Mouse (Mus musculus) liver, adult 2 months (tissue): ENCODE results near the gene Acbd3. TPM values are rescaled to one million over a fixed set of nuclear protein-coding genes. Genes with fewer than 3 reads are reported as not detected.

Experiments used
- DNase-seq: peaks from one replicate; pipeline ENCODE4 v3.0.0-alpha.2; 2011; ENCODE audit warnings: low read depth, low spot score; ENCODE audit errors: extremely low read depth
- H3K27ac ChIP-seq: fragments of 200-500 bp; replicated peaks from 2 replicates; pipeline ENCODE4 v1.5.1; 2012; ENCODE audit warnings: low read depth, mild to moderate bottlenecking, control low read depth, inconsistent platforms, low read length; ENCODE audit not compliant: insufficient read depth
- H3K27me3 ChIP-seq: fragments of 200-500 bp; 2 replicates; pipeline ENCODE4 v1.6.1; 2012; ENCODE audit warnings: mild to moderate bottlenecking, moderate library complexity, low read length, inconsistent platforms; ENCODE audit not compliant: control insufficient read depth, insufficient read depth
- H3K36me3 ChIP-seq: fragments of 200-500 bp; 2 replicates; pipeline ENCODE4 v1.6.1; 2012; ENCODE audit warnings: low read length, inconsistent platforms; ENCODE audit not compliant: control insufficient read depth, insufficient read depth
- H3K4me1 ChIP-seq: fragments of 200-500 bp; 2 replicates; pipeline ENCODE4 v1.6.1; 2011; ENCODE audit warnings: low read length; ENCODE audit not compliant: control insufficient read depth, insufficient read depth
- H3K4me3 ChIP-seq: fragments of 200-500 bp; 2 replicates; pipeline ENCODE4 v1.5.1; 2011; ENCODE audit warnings: low read depth, mild to moderate bottlenecking, control low read depth, low read length, moderate library complexity; ENCODE audit not compliant: insufficient read depth
- H3K79me2 ChIP-seq: fragments of 200-500 bp; 2 replicates; pipeline ENCODE4 v1.6.1; 2012; ENCODE audit warnings: inconsistent platforms, mild to moderate bottlenecking, low read length, moderate library complexity; ENCODE audit not compliant: control insufficient read depth, insufficient read depth
- H3K9ac ChIP-seq: fragments of 200-500 bp; 2 replicates; pipeline ENCODE4 v1.6.1; 2012; ENCODE audit warnings: low read depth, mild to moderate bottlenecking, control low read depth, inconsistent platforms, low read length
- CTCF ChIP-seq: fragments of 200-500 bp; IDR thresholded peaks from 2 replicates; pipeline ENCODE4 v1.5.1; 2011; ENCODE audit warnings: low read depth, low read length, control low read depth
- POLR2A ChIP-seq: fragments of 200-500 bp; IDR thresholded peaks from 2 replicates; pipeline ENCODE4 v1.6.1; 2011; ENCODE audit warnings: low read length, control low read depth; ENCODE audit not compliant: insufficient read depth; ENCODE audit errors: extremely low read depth
- WGBS: fragments of 180-500 bp; shearing (Covaris S2); methylation state at CpG from one replicate; pipeline ENCODE4 v1.1.7; 2018; 5-methylcytosine and 5-hydroxymethylcytosine counted together
- polyA plus RNA-seq: library from polyadenylated mRNA; depleted of rRNA; stranded (reverse); fragments of >200 nt; gene quantifications from 2 replicates; pipeline ENCODE4 v1.2.3, GENCODE M21; 2012
- total RNA-seq: library from RNA; depleted of rRNA; stranded (reverse); fragments of >200 nt; gene quantifications from 2 replicates; pipeline ENCODE4 v1.2.3, GENCODE M21; 2014

Acbd3 gene
- total and polyA plus RNA-seq, 2 experiments: 6.3 to 13.1 TPM

DNA sequence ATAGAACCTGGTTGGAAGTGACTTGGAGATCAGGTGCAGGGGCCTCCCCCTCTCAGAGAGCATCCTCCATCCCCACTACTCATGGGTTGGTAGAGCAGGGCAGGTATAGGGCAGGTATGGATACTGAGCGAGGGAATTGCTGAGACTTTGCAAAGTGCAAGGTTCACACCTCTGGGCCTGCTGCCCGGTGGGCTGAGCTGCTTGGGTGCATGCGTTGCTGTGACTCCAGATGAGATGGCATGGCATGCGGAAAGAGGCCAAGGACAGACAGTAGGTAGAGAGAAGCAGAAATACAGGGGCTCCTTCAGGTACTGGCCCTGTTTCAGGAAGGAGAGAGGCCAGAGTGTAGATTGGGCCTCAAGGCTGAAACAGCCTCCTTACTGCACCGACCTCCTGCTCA is 55.4 kb downstream of the Acbd3 start:
- Histone ChIP-seq H3K27me3 (no peaks in the 10 kb centered on the region), H3K36me3 (no peaks in the 10 kb centered on the region), H3K4me1 (no peaks in the 10 kb centered on the region; the same call in 1 of the 2 replicates), H3K79me2 (no peaks in the 10 kb centered on the region), H3K27ac (no peak overlapping the region), H3K4me3 (no peak overlapping the region), H3K9ac (no peak overlapping the region)
- DNase-seq: no peak
- TF ChIP-seq POLR2A (no peak), CTCF (no peak)
- WGBS: 58% methylated on average over 5 of the region's 5 CpGs

DNA sequence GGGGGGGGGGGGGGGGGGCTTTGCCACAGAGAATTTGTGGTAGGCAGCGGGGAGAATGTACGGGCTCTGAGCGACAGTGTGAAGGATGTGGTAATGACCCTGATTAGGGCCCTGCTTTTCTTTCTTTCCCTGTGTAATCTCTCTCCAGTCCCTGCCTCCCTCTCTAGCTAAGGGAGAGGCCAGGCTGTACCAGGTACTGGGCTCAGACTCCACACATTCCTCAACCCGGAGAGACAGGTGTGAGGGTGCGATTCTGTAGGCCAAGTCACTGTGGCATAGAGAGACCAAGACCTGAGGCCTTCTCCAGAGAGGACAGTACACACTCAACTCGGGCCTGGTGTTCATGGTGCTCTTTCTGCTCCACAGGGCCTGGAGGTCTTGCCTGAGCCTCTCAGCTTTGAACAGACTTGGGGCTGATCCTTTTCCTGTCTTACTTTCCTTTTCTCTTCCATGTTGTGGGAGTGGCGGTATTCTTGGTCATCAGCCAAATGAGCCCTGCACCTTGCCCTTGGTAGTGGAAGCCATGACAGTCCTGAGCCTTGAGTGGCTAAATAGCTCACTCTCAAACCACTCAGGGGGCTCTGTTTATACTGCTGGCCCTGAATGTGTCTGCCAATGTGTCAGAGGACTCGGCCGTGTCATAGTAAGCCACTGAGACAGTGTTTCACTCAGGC is 57.2 kb downstream of the Acbd3 start:
- no peak for DNase-seq
- Histone ChIP-seq H3K27ac (no peak overlapping the region), H3K27me3 (no peaks in the 10 kb centered on the region), H3K79me2 (no peaks in the 10 kb centered on the region), H3K36me3 (no peaks in the 10 kb centered on the region), H3K4me3 (no peak overlapping the region), H3K4me1 (no peaks in the 10 kb centered on the region; the same call in 1 of the 2 replicates), H3K9ac (no peak overlapping the region)
- TF ChIP-seq CTCF: no peak
- TF ChIP-seq POLR2A: no peak
- 79% methylated on average over 9 of the region's 9 CpGs for WGBS

DNA sequence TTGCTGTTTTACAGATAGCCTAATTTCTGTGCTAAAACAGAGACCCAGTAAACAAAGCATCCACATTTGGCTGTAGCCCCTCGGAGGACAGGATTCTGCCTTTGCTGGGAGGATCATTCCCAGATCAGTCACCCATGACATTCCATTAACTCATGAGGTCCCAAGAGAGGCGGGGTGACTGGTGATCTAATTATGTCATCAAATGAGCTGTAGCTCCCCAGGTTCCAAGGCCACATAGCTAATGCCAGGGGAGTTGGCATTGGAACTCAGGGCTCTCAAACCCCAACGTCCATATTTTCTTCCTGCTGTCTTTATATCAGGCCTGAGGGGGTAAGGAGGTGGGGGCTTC is 57.7 kb downstream of the Acbd3 start:
- TF ChIP-seq POLR2A (no peak), CTCF (no peak)
- H3K79me2 ChIP-seq: no peaks in the 10 kb centered on the region
- no peak overlapping the region for H3K27ac ChIP-seq
- no peak for DNase-seq
- WGBS: 74% methylated on average over 3 of the region's 3 CpGs
- no peak overlapping the region for H3K9ac ChIP-seq
- H3K36me3 ChIP-seq: no peaks in the 10 kb centered on the region
- no peaks in the 10 kb centered on the region; the same call in 1 of the 2 replicates for H3K4me1 ChIP-seq
- H3K4me3 ChIP-seq: no peak overlapping the region
- no peaks in the 10 kb centered on the region for H3K27me3 ChIP-seq

DNA sequence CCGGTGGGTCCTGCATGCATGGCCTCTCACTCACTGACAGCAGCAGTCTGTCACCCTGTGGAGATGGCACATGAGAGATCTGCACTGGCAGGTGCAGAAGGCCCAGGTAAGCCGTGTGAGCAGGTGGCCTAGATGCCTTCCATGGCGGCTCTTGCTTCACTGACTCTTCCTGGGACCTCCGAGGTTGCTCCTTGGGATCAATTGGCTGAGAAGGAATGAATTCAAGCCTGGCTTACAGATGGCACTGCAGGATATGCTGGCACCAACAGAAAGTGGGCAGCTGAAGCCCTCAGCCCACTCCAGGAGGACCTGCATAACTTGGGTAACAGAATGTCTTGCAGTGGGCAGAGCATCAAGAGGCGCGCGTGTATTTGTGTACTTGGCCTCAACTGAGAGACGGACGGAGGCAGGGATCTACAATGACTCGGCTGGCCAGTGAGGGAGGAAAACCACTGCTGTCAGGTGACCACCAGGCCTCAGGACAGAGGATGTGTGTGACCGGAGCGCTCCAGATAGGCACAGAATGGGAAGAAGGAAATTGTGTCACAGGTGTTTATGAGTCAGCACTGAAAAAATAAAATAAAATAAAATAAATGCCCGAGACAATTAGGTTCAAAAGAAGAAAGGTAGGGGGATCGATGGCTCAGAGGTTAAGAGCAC is 66.1 kb downstream of the Acbd3 start:
- Histone ChIP-seq H3K4me3 (no peak overlapping the region), H3K36me3 (no peaks in the 10 kb centered on the region), H3K27ac (no peak overlapping the region), H3K9ac (no peak overlapping the region), H3K79me2 (no peaks in the 10 kb centered on the region), H3K4me1 (no peaks in the 10 kb centered on the region), H3K27me3 (no peaks in the 10 kb centered on the region)
- no peak for TF ChIP-seq POLR2A
- no peak for TF ChIP-seq CTCF
- 85% methylated on average over 14 of the region's 14 CpGs for whole genome bisulfite sequencing
- no peak for DNase-seq

DNA sequence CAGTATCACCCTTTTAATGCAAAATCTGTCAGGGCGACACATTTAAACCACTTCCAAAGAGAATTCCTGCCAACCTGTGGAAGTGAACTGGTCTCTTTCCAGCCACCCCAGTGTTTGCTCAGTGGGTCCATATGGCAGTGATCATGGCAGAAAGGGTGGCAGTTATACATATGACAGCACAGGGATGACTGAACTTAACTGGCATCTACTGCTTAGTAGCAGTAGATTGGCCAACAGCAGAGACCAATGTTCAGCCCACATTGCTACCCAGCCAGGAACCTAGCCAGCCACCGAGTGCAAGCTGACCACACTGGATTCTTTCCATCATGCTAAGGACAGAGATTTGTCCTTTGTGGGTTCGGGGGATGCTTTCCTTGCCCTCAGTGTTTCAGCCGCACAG is 67.0 kb downstream of the Acbd3 start:
- Histone ChIP-seq H3K4me3 (no peak overlapping the region), H3K79me2 (no peaks in the 10 kb centered on the region), H3K9ac (no peak overlapping the region), H3K27me3 (no peaks in the 10 kb centered on the region), H3K4me1 (no peaks in the 10 kb centered on the region), H3K36me3 (no peaks in the 10 kb centered on the region), H3K27ac (no peak overlapping the region)
- DNase-seq: no peak
- 74% methylated on average over 4 of the region's 4 CpGs for WGBS
- TF ChIP-seq CTCF (no peak), POLR2A (no peak)
